Mouse (Mus musculus) forebrain, embryonic 15.5 days (tissue): ENCODE data around the gene Grm1. TPM values are rescaled to one million over a fixed set of nuclear protein-coding genes. Genes with fewer than 3 reads are reported as not detected.
A peak's percentile ranks its signal among the peaks of the same experiment; 100 is the strongest.

Experiments used
- ATAC-seq: fragments of 200-750 bp; cut with Nextera tagmentation; replicated peaks from 2 replicates; pipeline ENCODE4 v1.8.0; 2017; ENCODE audit warnings: mild to moderate bottlenecking, moderate TSS enrichment, moderate library complexity
- H3K27ac ChIP-seq: fragments of 300-500 bp; sonication (generic); replicated peaks from 2 replicates; pipeline ENCODE4 v1.5.1; 2015; ENCODE audit warnings: mild to moderate bottlenecking, inconsistent platforms
- H3K27me3 ChIP-seq: fragments of 300-500 bp; sonication (generic); 2 replicates; pipeline ENCODE4 v1.6.1; 2015; ENCODE audit warnings: inconsistent platforms
- H3K36me3 ChIP-seq: fragments of 300-500 bp; sonication (generic); 2 replicates; pipeline ENCODE4 v1.6.1; 2015; ENCODE audit warnings: mild to moderate bottlenecking, inconsistent platforms
- H3K4me1 ChIP-seq: fragments of 300-500 bp; sonication (generic); 2 replicates; pipeline ENCODE4 v1.6.1; 2015; ENCODE audit warnings: inconsistent platforms
- H3K4me2 ChIP-seq: fragments of 300-500 bp; sonication (generic); replicated peaks from 2 replicates; pipeline ENCODE4 v1.6.1; 2015; ENCODE audit warnings: mild to moderate bottlenecking, inconsistent platforms
- H3K4me3 ChIP-seq: fragments of 300-500 bp; sonication (generic); 2 replicates; pipeline ENCODE4 v1.5.1; 2015; ENCODE audit warnings: mild to moderate bottlenecking, inconsistent platforms
- H3K9ac ChIP-seq: fragments of 300-500 bp; sonication (generic); replicated peaks from 2 replicates; pipeline ENCODE4 v1.6.1; 2015; ENCODE audit warnings: mild to moderate bottlenecking, inconsistent platforms
- H3K9me3 ChIP-seq: fragments of 300-500 bp; sonication (generic); 2 replicates; pipeline ENCODE4 v1.6.1; 2016; ENCODE audit warnings: inconsistent platforms
- WGBS: fragments of 180-500 bp; shearing (Covaris S2); methylation state at CpG from one replicate; pipeline ENCODE4 v1.1.7; 2015; ENCODE audit warnings: mixed read lengths; 5-methylcytosine and 5-hydroxymethylcytosine counted together
- polyA plus RNA-seq: library from polyadenylated mRNA; unstranded; fragments of >200 nt; fragmentation: Nextera tagmentation; extraction: Ambion mirVana; gene quantifications from 2 replicates; pipeline ENCODE4 v1.2.1, GENCODE M21; 2015

Gene Grm1
- polyA plus RNA-seq, 1 experiment from 2014 or later, result 5.9 TPM

DNA sequence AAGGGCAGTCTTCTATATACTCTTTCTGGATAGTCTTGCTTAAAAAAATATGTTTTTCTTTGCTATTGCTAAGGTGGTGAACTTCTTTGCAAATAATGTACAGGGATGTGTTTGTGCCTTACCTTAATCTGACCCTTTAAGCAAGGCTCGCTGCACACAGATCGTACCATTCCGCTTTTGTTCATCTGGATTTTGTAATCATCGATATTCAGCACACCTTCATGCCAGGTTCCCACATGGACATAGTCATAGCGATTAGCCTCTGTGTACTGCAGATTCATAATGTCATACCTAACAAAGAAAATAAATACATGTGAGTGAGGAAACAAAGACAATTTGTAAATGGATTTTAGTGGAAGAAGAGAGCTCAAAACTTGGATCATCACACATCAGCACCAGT lies 340.8 kb downstream of the Grm1 start:
- ATAC-seq, result no peak
- no peaks in the 10 kb centered on the region for H3K27me3 ChIP-seq
- H3K27ac ChIP-seq, result no peak overlapping the region
- no peaks in the 10 kb centered on the region for H3K4me1 ChIP-seq
- no peaks in the 10 kb centered on the region for H3K36me3 ChIP-seq
- no peaks in the 10 kb centered on the region for H3K9me3 ChIP-seq
- no peak overlapping the region for H3K9ac ChIP-seq
- no peak overlapping the region for H3K4me3 ChIP-seq
- H3K4me2 ChIP-seq, result no peak overlapping the region
- 95% methylated on average over 5 of the region's 5 CpGs for WGBS

DNA sequence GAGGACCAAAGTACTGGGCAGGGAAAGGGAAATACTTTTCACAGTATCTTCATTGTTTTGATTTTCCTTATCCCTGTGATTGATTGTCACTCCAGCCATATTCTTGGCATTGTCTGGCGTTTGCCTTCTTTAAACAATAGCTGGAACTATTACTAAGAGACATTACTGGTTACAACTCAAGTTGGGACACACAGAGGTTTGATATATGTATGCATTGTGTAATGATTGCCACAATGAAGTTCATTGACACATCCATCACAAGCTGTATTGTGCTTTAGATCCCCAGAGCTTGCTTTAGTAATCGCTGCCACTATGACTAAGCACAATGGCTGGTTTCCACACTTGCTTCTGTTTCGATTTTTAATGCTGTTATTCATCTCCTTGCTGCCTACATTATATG lies 341.4 kb downstream of the Grm1 start:
- no peaks in the 10 kb centered on the region for H3K36me3 ChIP-seq

GRCm38 (mm10) chr10:10737041-10737681 lies 345.0 kb downstream of the Grm1 start:
- WGBS, result 12% methylated on average over 1 of the region's 1 CpGs
- H3K9ac ChIP-seq, result no peak overlapping the region
- ATAC-seq, result no peak
- H3K9me3 ChIP-seq, result no peaks in the 10 kb centered on the region
- no peak overlapping the region for H3K27ac ChIP-seq
- H3K36me3 ChIP-seq, result no peaks in the 10 kb centered on the region
- no peaks in the 10 kb centered on the region for H3K4me1 ChIP-seq
- no peaks in the 10 kb centered on the region for H3K27me3 ChIP-seq
- H3K4me2 ChIP-seq, result no peak overlapping the region
- H3K4me3 ChIP-seq, result no peak overlapping the region

More for the DNA sequence above, 341.4 kb downstream of the Grm1 start:
- Histone ChIP-seq H3K27me3 (no peaks in the 10 kb centered on the region), H3K4me3 (no peak overlapping the region), H3K9ac (no peak overlapping the region), H3K9me3 (no peaks in the 10 kb centered on the region), H3K27ac (no peak overlapping the region), H3K4me1 (no peaks in the 10 kb centered on the region), H3K4me2 (no peak overlapping the region)
- WGBS, result 64% methylated on average over 3 of the region's 3 CpGs
- no peak for ATAC-seq

GRCm38 (mm10) chr10:10734561-10734960 lies 347.6 kb downstream of the Grm1 start:
- Histone ChIP-seq H3K27me3 (no peaks in the 10 kb centered on the region), H3K36me3 (no peaks in the 10 kb centered on the region), H3K4me1 (no peaks in the 10 kb centered on the region), H3K27ac (no peak overlapping the region), H3K9ac (no peak overlapping the region), H3K9me3 (no peaks in the 10 kb centered on the region), H3K4me2 (no peak overlapping the region), H3K4me3 (no peak overlapping the region)
- ATAC-seq, result no peak
- 84% methylated on average over 5 of the region's 5 CpGs for WGBS

DNA sequence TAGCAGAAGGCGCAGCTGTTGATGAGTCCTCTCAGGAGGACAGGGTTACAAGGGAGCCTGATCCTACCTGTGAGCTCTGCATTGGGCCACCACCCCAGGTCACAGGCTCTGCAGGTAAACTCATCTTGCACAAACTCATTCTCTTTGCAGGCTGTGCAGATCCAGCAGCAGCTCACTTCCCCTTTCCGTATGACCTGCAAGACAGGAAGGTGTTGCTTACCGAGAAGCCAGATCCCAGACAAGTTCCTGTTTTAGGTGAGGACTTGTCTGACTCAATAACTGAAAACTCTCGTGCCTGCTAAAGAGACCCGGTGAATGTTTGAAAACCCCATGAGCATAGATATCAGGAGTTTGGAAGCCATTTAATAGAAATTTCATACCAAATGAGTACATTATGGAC lies 349.1 kb downstream of the Grm1 start:
- no peaks in the 10 kb centered on the region for H3K36me3 ChIP-seq
- no peaks in the 10 kb centered on the region for H3K4me1 ChIP-seq
- 91% methylated on average over 5 of the region's 5 CpGs for WGBS
- ATAC-seq, result no peak
- H3K4me2 ChIP-seq, result no peak overlapping the region
- H3K4me3 ChIP-seq, result no peak overlapping the region
- no peaks in the 10 kb centered on the region for H3K27me3 ChIP-seq
- H3K9ac ChIP-seq, result no peak overlapping the region
- no peak overlapping the region for H3K27ac ChIP-seq
- H3K9me3 ChIP-seq, result no peaks in the 10 kb centered on the region

DNA sequence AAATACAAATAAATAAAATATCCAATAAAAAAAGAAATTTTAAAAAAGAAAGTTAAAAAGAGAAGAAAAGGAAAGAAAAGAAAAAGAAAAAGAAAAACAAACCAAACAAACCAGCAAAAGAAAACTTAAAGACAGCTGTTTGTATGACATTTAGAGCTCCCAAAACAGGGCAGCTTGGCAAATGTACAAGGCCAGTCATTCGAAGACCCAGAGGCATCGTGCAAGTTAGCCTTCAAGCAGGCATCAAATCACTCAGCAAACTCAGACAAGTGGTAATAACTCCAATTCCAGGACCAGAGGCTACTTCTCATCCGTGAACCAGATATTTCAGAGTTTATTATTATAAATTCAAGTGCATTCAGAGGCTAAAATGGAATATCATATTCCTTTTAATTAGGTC lies 355.7 kb downstream of the Grm1 start:
- Histone ChIP-seq H3K9me3 (no peaks in the 10 kb centered on the region), H3K27me3 (no peaks in the 10 kb centered on the region), H3K4me1 (no peaks in the 10 kb centered on the region), H3K4me2 (no peak overlapping the region), H3K27ac (no peak overlapping the region), H3K9ac (no peak overlapping the region), H3K4me3 (no peak overlapping the region), H3K36me3 (no peaks in the 10 kb centered on the region)
- 84% methylated on average over 3 of the region's 3 CpGs for WGBS
- ATAC-seq, result no peak

- no peak overlapping the region for H3K27ac ChIP-seq
- H3K4me2 ChIP-seq, result no peak overlapping the region
- no peaks in the 10 kb centered on the region for H3K4me1 ChIP-seq
- ATAC-seq, result peak; percentile 51; the same call in 1 of the 2 replicates
- WGBS, result 52% methylated on average over 2 of the region's 2 CpGs
- no peaks in the 10 kb centered on the region for H3K27me3 ChIP-seq
- no peak overlapping the region for H3K9ac ChIP-seq
- H3K36me3 ChIP-seq, result no peaks in the 10 kb centered on the region
- no peaks in the 10 kb centered on the region for H3K9me3 ChIP-seq
- no peak overlapping the region for H3K4me3 ChIP-seq
These were observed 371.3 kb downstream of the Grm1 start for GRCm38 (mm10) chr10:10710837-10711236.

DNA sequence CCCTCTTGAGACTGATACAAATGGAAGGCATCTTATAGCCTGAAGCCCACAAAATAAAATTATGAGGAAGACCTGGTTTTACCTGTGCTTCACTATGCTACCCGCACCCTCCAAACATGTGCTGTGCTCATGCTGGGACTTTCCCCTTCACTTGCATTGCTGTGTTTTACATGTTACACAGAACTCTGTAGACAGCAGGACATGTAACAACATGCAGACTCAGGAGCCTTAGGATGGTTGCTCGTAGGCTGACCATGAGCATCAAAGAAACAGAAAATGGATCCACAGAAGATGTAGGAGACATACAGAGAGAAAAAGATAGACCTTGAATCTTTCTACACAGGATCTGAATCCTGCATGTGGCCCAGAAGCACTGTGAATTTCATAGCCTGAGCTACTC lies 371.8 kb downstream of the Grm1 start:
- Histone ChIP-seq H3K9ac (no peak overlapping the region), H3K36me3 (no peaks in the 10 kb centered on the region), H3K27ac (no peak overlapping the region), H3K4me1 (no peaks in the 10 kb centered on the region), H3K9me3 (no peaks in the 10 kb centered on the region), H3K4me2 (no peak overlapping the region), H3K27me3 (no peaks in the 10 kb centered on the region), H3K4me3 (no peak overlapping the region)
- no peak for ATAC-seq
- WGBS, result 98% methylated on average over 2 of the region's 2 CpGs

DNA sequence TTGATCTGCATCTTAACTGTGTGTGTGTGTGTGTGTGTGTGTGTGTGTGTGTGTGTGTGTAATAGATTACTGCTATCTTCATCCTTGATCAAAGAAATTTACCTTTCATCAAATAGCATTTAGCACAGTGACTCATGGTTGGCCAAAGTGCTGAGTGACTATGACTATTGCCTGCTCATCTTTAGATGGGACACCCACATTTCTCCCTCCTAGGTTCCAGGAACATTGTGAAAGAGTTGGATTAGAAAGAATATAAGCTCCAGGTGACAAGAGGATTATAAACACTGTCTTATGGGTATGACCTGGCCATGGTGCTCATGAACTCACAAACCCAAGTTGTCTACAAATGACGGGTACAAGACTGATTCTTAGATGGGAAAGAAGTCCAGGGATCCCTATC lies 374.1 kb downstream of the Grm1 start:
- Histone ChIP-seq H3K9me3 (no peaks in the 10 kb centered on the region), H3K4me2 (no peak overlapping the region), H3K27me3 (no peaks in the 10 kb centered on the region), H3K36me3 (no peaks in the 10 kb centered on the region), H3K27ac (no peak overlapping the region), H3K4me3 (no peak overlapping the region), H3K4me1 (no peaks in the 10 kb centered on the region), H3K9ac (no peak overlapping the region)
- ATAC-seq, result no peak
- 72% methylated on average over 1 of the region's 1 CpGs for WGBS

- H3K36me3 ChIP-seq, result no peaks in the 10 kb centered on the region
- H3K4me2 ChIP-seq, result no peak overlapping the region
- H3K4me3 ChIP-seq, result no peak overlapping the region
- ATAC-seq, result no peak; the same call in 1 of the 2 replicates
- no peaks in the 10 kb centered on the region for H3K4me1 ChIP-seq
- no peak overlapping the region for H3K9ac ChIP-seq
- no peaks in the 10 kb centered on the region for H3K9me3 ChIP-seq
- 62% methylated on average over 1 of the region's 1 CpGs for WGBS
- no peaks in the 10 kb centered on the region for H3K27me3 ChIP-seq
- H3K27ac ChIP-seq, result peak overlapping the region; percentile 16; the same call in 1 of the 2 replicates
These were observed 380.8 kb downstream of the Grm1 start for GRCm38 (mm10) chr10:10701326-10701725.

GRCm38 (mm10) chr10:10700903-10701302 lies 381.3 kb downstream of the Grm1 start:
- H3K36me3 ChIP-seq, result no peaks in the 10 kb centered on the region

GRCm38 (mm10) chr10:10697497-10697896 lies 384.7 kb downstream of the Grm1 start:
- ATAC-seq, result no peak

More at GRCm38 (mm10) chr10:10700903-10701302, 381.3 kb downstream of the Grm1 start:
- no peaks in the 10 kb centered on the region for H3K9me3 ChIP-seq
- H3K4me1 ChIP-seq, result no peaks in the 10 kb centered on the region
- no peak overlapping the region for H3K4me3 ChIP-seq
- no peaks in the 10 kb centered on the region for H3K27me3 ChIP-seq
- H3K4me2 ChIP-seq, result no peak overlapping the region
- no peak overlapping the region for H3K9ac ChIP-seq
- H3K27ac ChIP-seq, result peak overlapping the region; percentile 16; the same call in 1 of the 2 replicates
- no peak; the same call in 1 of the 2 replicates for ATAC-seq
- WGBS, result 41% methylated on average over 1 of the region's 1 CpGs

DNA sequence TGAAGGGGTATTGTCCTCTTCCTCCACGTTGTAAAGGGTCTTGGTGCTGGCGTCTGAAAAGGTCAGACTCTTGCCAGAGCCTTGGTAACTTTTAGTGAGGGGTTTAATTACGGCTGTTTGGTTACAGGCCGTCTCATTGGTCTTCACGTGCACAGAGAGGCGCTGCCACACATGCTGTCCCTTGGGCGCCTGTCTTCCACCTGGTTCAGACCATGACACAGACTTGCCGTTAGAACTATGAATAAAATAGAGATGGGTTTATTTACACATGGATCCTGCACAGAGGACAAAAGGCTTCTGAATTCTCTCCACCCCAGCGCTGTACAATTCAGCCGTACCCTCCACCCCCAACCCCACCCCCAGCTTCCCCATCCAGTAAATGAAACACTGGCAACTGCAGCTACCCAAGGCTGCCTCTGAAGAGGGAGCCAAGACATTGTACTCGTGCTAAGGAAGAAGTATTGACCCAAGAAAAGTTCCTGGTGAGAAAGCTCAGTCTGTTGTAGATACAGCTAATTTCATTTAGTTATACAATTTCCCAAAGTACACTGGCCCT lies 392.4 kb downstream of the Grm1 start:
- H3K4me2 ChIP-seq, result peak overlapping the region; percentile 75
- 8% methylated on average over 11 of the region's 11 CpGs for WGBS

More at GRCm38 (mm10) chr10:10697497-10697896, 384.7 kb downstream of the Grm1 start:
- 87% methylated on average over 6 of the region's 6 CpGs for WGBS
- H3K9me3 ChIP-seq, result no peaks in the 10 kb centered on the region
- no peak overlapping the region for H3K9ac ChIP-seq
- no peaks in the 10 kb centered on the region for H3K36me3 ChIP-seq
- H3K4me2 ChIP-seq, result no peak overlapping the region
- no peaks in the 10 kb centered on the region for H3K27me3 ChIP-seq
- no peak overlapping the region for H3K4me3 ChIP-seq
- no peaks in the 10 kb centered on the region for H3K4me1 ChIP-seq
- H3K27ac ChIP-seq, result no peak overlapping the region

More for the DNA sequence above, 392.4 kb downstream of the Grm1 start:
- peaks cover 9% of the 10 kb centered on the region; the same call in 1 of the 2 replicates for H3K4me1 ChIP-seq
- no peak overlapping the region for H3K27ac ChIP-seq
- no peaks in the 10 kb centered on the region for H3K36me3 ChIP-seq
- no peaks in the 10 kb centered on the region for H3K27me3 ChIP-seq
- no peaks in the 10 kb centered on the region for H3K9me3 ChIP-seq
- peak; percentile 36 for ATAC-seq
- H3K4me3 ChIP-seq, result peak overlapping the region; percentile 45
- H3K9ac ChIP-seq, result peak overlapping the region; percentile 40
